Mouse (Mus musculus): ENCODE measurements at regions not wholly inside any gene's neighbourhood (a gene's known extent, or its start where the extent isn't known, plus 50 kb on each side); places are given as distances from the start of the nearest gene placed in this dataset.

DNA sequence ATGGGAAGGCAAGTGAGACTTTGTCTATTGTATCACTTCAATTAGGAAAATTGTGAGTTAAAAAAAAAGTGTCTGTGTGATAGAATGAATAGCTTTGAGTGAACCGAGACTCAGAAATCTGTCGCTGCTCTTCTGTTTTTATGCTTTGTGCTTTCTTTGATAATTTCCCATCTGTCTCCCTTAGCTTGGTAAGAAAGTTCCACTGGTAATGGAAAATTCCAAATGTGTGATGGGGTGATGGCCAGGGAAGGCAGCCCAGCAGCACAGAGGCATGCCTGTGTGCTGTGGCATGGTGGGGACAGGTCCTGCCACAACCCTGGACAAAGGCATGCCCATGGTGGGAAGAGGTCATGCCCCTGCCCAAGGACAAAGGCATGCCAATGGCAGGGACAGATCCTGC is 62.7 kb upstream of the Lrrn2 start:
- Histone ChIP-seq H3K9me3 (replicated peaks; ENCODE audit: low read length) (no peaks in the 10 kb centered on the region), H3K4me3 (replicated peaks in 1 of 3; ENCODE audit: low read depth in 2 of 3, low read length in 2 of 3, poor library complexity in 1 of 3) (no peak overlapping the region), H3K36me3 (replicated peaks in 1 of 2; ENCODE audit: control insufficient read depth in 1 of 2, insufficient read depth in 1 of 2, low read length in 1 of 2) (no peaks in the 10 kb centered on the region), H3K4me1 (ENCODE audit: control insufficient read depth in 1 of 2, insufficient read depth in 2 of 2) (no peaks in the 10 kb centered on the region), H3K4me2 (ENCODE audit: insufficient read depth, low read depth, poor library complexity, severe bottlenecking) (no peak overlapping the region), H3K9ac (ENCODE audit: insufficient read depth, low read depth) (no peak overlapping the region), H3K27ac (ENCODE audit: insufficient read depth, low read depth) (no peak overlapping the region), H3K27me3 (replicated peaks) (peaks cover 97% of the 10 kb centered on the region), H3K79me2 (replicated peaks; ENCODE audit: control insufficient read depth, extremely low read depth, insufficient read depth, poor library complexity, severe bottlenecking) (no peaks in the 10 kb centered on the region)
- no peak for TF ChIP-seq SIN3A (IDR thresholded peaks at IDR 0.05; ENCODE audit: low read length)
- TF ChIP-seq POLR2AphosphoS2 (IDR thresholded peaks at IDR 0.05; ENCODE audit: low read depth, low read length) = no peak
- TF ChIP-seq JUND (conservative IDR thresholded peaks at IDR 0.05; ENCODE audit: low read depth, low read length) = no peak
- no peak for TF ChIP-seq KAT2A (IDR thresholded peaks at IDR 0.05; ENCODE audit: insufficient replicate concordance, low read length)
- TF ChIP-seq UBTF (IDR thresholded peaks at IDR 0.05; ENCODE audit: low read depth, low read length) = no peak
- no peak for TF ChIP-seq HCFC1 (IDR thresholded peaks at IDR 0.05; ENCODE audit: low read depth, low read length)
- TF ChIP-seq MAFK (IDR thresholded peaks at IDR 0.05; ENCODE audit: insufficient replicate concordance, low read length) = no peak
- no peak for TF ChIP-seq RCOR1 (conservative IDR thresholded peaks at IDR 0.05; ENCODE audit: low read depth, low read length)
- no peak for TF ChIP-seq USF2 (conservative IDR thresholded peaks at IDR 0.05; ENCODE audit: low read depth, low read length)
- no peak for TF ChIP-seq JUN (IDR thresholded peaks at IDR 0.05; ENCODE audit: insufficient read depth, low read depth, low read length)
- TF ChIP-seq NRF1 (IDR thresholded peaks at IDR 0.05; ENCODE audit: low read depth, low read length) = no peak
- no peak for TF ChIP-seq ZNF384 (IDR thresholded peaks at IDR 0.05; ENCODE audit: low read depth, low read length)
- TF ChIP-seq CHD1 (IDR thresholded peaks at IDR 0.05; ENCODE audit: low read depth, low read length) = no peak
- no peak for TF ChIP-seq POLR2A (IDR thresholded peaks at IDR 0.05; ENCODE audit: low read depth, low read length)
- no peak for TF ChIP-seq CHD2 (IDR thresholded peaks at IDR 0.05; ENCODE audit: low read length)
- no peak for TF ChIP-seq PAX5 (IDR thresholded peaks at IDR 0.05; ENCODE audit: low read length)
- TF ChIP-seq TCF12 (IDR thresholded peaks at IDR 0.05; ENCODE audit: low read depth, low read length) = no peak
- DNase-seq (ENCODE audit: extremely low read depth) = no peak
- in situ Hi-C loops (cut with MboI; ENCODE audit: low pct_ligation_motif_present, low pct_unique_long_range_greater_than_20kb, low sequenced_read_pairs) (no loop called here), dilution Hi-C loops (cut with MboI; ENCODE audit: extremely low pct_ligation_motif_present, extremely low pct_unique_long_range_greater_than_20kb, low sequenced_read_pairs) (no loop called here)

DNA sequence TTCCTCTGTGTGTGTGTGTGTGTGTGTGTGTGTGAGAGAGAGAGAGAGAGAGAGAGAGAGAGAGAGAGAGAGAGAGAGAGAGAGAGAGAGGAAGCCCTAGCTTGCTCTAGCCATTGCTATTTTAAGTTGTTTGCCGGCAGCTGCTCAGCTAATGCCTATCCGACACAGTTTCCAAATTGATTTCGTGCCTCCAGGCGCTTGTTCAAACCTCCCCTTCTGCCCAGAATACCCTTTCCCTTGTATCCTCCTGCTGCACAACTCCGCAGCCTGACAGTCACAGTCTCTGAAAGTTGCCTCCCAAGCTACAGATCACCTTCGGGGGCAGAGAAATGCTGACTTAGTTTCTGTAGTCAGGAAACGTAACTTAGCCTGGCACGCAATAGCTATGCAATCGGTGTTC is 63.9 kb upstream of the Nfasc start:
- Histone ChIP-seq H3K4me1 (ENCODE audit: control insufficient read depth in 1 of 2, insufficient read depth in 2 of 2) (no peaks in the 10 kb centered on the region), H3K4me2 (ENCODE audit: insufficient read depth, low read depth, poor library complexity, severe bottlenecking) (no peak overlapping the region), H3K79me2 (replicated peaks; ENCODE audit: control insufficient read depth, extremely low read depth, insufficient read depth, poor library complexity, severe bottlenecking) (no peaks in the 10 kb centered on the region), H3K27me3 (replicated peaks) (peaks cover 92% of the 10 kb centered on the region), H3K9me3 (replicated peaks; ENCODE audit: low read length) (no peaks in the 10 kb centered on the region), H3K4me3 (replicated peaks in 1 of 3; ENCODE audit: low read depth in 2 of 3, low read length in 2 of 3, poor library complexity in 1 of 3) (no peak overlapping the region), H3K36me3 (replicated peaks in 1 of 2; ENCODE audit: control insufficient read depth in 1 of 2, insufficient read depth in 1 of 2, low read length in 1 of 2) (no peaks in the 10 kb centered on the region), H3K9ac (ENCODE audit: insufficient read depth, low read depth) (no peak overlapping the region), H3K27ac (ENCODE audit: insufficient read depth, low read depth) (no peak overlapping the region)
- TF ChIP-seq KAT2A (IDR thresholded peaks at IDR 0.05; ENCODE audit: insufficient replicate concordance, low read length) = no peak
- no peak for TF ChIP-seq RCOR1 (conservative IDR thresholded peaks at IDR 0.05; ENCODE audit: low read depth, low read length)
- no peak for TF ChIP-seq MYC (IDR thresholded peaks at IDR 0.05; ENCODE audit: low read depth, low read length)
- no peak for TF ChIP-seq USF1 (IDR thresholded peaks at IDR 0.05; ENCODE audit: low read depth, low read length)
- no peak for TF ChIP-seq ZNF384 (IDR thresholded peaks at IDR 0.05; ENCODE audit: low read depth, low read length)
- TF ChIP-seq BHLHE40 (IDR thresholded peaks at IDR 0.05; ENCODE audit: low read depth, low read length) = no peak
- no peak for TF ChIP-seq CHD2 (IDR thresholded peaks at IDR 0.05; ENCODE audit: low read length)
- TF ChIP-seq MAX (IDR thresholded peaks at IDR 0.05; ENCODE audit: low read length) = no peak
- TF ChIP-seq E2F4 (IDR thresholded peaks at IDR 0.05; ENCODE audit: insufficient replicate concordance, low read depth, low read length) = no peak
- TF ChIP-seq MXI1 (IDR thresholded peaks at IDR 0.05; ENCODE audit: low read depth, low read length) = no peak
- no peak for TF ChIP-seq NELFE (IDR thresholded peaks at IDR 0.05; ENCODE audit: low read depth, low read length)
- TF ChIP-seq MEF2A (IDR thresholded peaks at IDR 0.05; ENCODE audit: borderline replicate concordance, low read depth, low read length) = no peak
- TF ChIP-seq JUND (conservative IDR thresholded peaks at IDR 0.05; ENCODE audit: low read depth, low read length) = no peak
- TF ChIP-seq MAZ (IDR thresholded peaks at IDR 0.05; ENCODE audit: low read depth, low read length) = no peak
- no peak for TF ChIP-seq SMC3 (IDR thresholded peaks at IDR 0.05; ENCODE audit: low read depth, low read length)
- no peak for TF ChIP-seq ETS1 (conservative IDR thresholded peaks at IDR 0.05; ENCODE audit: low read depth, low read length)
- no peak for TF ChIP-seq RAD21 (IDR thresholded peaks at IDR 0.05; ENCODE audit: low read depth, low read length)
- TF ChIP-seq JUN (IDR thresholded peaks at IDR 0.05; ENCODE audit: insufficient read depth, low read depth, low read length) = no peak
- no peak for TF ChIP-seq PAX5 (IDR thresholded peaks at IDR 0.05; ENCODE audit: low read length)
- dilution Hi-C loops (cut with MboI; ENCODE audit: extremely low pct_ligation_motif_present, extremely low pct_unique_long_range_greater_than_20kb, low sequenced_read_pairs) (no loop called here), in situ Hi-C loops (cut with MboI; ENCODE audit: low pct_ligation_motif_present, low pct_unique_long_range_greater_than_20kb, low sequenced_read_pairs) (no loop called here)
- no peak for DNase-seq (ENCODE audit: extremely low read depth)

All from CH12.LX (cell line).